Mouse (Mus musculus): ENCODE data around the gene Abcg8.

Gene Abcg8

DNA sequence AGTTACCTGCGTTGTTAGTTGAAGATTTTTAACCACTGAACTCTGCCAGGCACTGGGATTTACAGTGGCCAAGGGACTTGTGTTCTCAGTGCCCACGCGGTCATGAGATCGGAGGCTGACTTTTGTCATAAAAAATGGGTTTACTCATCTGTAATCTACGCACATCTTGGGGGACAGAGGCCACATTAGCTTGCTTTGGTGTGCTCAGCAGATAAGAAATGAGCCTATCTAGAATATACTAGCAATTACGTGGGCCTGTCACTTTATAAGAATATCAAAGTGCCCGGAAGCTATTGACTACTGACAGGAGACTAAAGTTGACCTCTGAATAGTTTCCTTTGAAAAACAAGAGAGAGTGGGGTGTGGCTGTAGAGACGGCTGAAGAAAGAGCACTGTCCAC is 17.2 kb upstream of the Abcg8 start:
- CTCF ChIA-PET: no interaction called here

- CTCF ChIA-PET: no interaction called here
These were observed 11.0 kb upstream of the Abcg8 start for GRCm38 (mm10) chr17:84665053-84665452.

DNA sequence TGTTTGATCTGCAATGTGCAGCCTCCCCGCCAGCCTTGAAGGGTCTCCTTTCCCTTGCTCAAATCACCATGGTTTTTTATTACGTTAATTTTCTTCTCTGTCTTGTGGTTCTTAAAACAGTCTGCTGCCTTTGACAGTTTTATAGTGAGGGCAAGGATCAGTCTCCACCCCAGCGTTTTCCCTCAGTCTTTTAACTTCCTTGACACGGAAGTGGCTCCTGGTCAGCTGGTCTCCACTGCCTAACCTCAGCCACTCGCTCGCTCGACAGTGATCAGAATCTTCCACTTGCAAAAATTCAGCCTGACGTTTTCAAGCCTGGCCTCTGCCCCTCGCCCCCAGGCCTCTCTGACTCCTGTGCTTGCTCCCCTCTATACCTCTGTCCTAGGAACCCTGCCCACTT is 10.4 kb upstream of the Abcg8 start:
- CTCF ChIA-PET: no interaction called here

DNA sequence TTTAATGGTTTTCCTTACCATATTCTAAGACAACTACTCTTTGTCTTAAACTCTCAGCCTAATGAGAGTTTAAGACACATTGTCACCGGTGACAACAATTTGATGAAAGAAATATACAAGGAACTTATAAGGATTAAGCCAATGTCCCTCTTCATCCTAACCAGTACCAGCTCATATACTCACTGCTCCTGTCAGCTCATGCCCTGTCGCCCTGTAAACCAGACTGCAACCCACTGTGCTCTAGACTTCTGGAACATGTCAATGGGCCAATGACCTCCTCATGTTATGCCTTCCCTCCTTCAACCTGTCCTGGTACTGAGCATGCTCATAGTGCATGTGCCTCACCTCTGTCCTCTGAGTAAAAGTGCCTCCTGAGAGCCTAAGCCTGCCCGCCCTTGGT is 8.3 kb upstream of the Abcg8 start:
- CTCF ChIA-PET: no interaction called here

- CTCF ChIA-PET: no interaction called here
These were observed 3.4 kb upstream of the Abcg8 start for GRCm38 (mm10) chr17:84672376-84673369.

DNA sequence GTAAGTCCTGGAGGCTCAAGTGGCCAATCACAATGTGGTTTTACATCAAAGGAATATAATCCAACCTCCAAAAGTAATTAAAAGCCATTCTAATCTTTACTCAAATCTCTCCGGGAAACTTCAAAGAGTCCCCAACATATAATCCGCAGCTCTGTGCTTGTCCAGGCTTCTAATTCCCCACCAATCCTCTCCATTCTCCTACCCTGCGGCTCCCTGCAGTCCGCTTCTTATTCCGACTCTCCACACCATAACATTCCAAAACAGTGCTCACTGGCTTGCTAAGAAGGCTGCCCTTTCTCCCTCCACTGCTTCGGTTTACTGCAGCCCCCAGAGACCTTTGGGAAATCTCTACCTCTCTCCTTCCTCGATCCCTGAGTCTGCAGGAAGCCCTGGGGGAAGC is 2.1 kb upstream of the Abcg8 start:
- CTCF ChIA-PET: interaction anchor here (0.7 kb wide), 1 partner anchor 47 kb away, joined by 6 read pairs; no protein-coding TSS in a partner anchor

DNA sequence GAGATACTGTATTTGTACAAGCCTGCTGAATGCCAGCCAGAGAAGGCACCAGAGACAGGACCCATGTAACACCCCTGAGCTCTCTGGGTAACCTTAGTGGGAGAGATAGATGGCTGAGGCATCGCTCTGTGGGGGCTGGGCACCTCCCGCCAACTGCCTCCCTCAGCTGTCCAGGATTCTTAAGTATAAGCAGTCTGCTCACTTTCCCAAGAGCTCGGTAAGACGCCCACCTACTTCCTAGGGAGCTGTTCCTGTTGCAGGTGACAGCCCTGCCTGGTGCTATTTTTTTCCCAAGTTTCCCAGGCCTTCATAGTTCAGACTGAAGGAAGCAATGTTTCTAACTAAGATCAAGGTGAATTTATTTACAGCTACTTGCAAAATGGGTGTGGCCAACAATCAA is 898 bp upstream of the Abcg8 start:
- CTCF ChIA-PET: no interaction called here

- CTCF ChIA-PET: no interaction called here
These were observed 1.5 kb downstream of the Abcg8 start for GRCm38 (mm10) chr17:84677595-84677994.

GRCm38 (mm10) chr17:84681670-84682069 is 5.6 kb downstream of the Abcg8 start:
- CTCF ChIA-PET: no interaction called here

DNA sequence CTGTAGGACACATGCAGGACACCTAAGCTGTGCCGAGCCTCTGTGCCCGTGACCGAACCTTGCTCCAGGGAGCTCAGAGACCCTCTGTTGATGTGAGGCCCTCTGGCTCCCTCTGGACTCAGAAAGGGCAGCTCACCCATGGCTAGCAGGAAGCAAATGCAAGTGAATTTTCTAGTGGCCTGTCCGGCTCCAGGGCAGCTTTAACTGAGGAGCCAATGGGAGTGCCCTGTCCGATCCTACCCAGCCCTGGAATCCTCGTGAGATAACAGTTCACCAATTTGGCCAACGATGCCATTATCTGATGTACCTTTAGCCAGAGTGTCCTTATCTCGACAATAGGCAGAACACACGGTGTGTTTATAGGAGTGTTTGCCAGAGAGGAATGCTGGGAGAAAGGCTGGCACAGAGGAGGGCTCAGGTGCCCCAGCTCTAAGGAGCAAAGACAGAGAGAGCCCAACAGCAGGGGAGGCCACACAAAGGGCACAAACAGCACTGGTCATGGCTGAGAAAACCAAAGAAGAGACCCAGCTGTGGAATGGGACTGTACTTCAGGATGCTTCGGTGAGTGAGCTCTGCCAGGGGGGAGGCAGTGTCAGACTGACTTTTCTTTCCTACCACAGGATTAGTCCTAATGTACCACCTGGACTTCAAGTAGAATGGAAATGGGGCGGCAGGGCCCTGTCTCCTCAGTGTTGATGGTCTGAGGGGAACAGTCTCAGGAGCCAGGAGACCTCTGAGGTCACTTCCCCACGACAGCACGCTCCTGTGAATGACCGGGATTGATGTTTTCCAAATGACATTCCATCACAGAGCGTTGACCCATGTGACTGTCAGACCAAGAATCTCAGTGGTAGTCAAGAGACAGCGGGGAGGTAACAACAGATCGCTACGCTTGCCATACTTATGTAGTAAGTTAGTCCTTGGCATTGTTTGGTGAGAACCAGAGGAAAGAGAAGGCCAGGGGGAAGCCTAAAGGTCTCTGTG is 6.9 kb downstream of the Abcg8 start, which contains the start of gene Abcg5:
TSS of gene Abcg5 (minus strand) at position 278 of the 984 bp plus-strand sequence.
- CTCF ChIA-PET: interaction anchor here (0.6 kb wide), 1 partner anchor 49 kb away, joined by 5 read pairs; no protein-coding TSS in a partner anchor

DNA sequence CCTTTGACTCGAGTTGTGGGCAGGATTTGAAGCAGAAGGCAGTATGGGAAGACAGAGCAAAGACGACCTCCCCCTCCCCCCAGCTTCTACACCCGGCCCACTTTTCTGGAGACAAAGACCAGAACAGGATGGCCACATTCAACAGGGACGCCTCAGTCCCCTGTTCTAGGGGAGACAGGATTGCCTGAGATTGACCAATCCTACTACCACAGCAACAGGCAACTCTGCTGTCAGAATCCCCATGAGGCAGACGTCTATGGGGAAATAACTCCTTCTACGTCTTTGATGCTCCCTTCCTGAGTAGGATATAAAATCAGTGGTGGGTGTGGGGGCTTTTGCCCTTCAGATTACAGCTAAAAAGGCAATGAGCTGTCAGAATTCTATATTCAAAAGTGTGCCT is 8.2 kb downstream of the Abcg8 start:
- CTCF ChIA-PET: no interaction called here

GRCm38 (mm10) chr17:84685286-84685685 is 9.2 kb downstream of the Abcg8 start:
- CTCF ChIA-PET: no interaction called here

- CTCF ChIA-PET: no interaction called here
These were observed 11.9 kb downstream of the Abcg8 start for GRCm38 (mm10) chr17:84687994-84688393.

- CTCF ChIA-PET: no interaction called here
These were observed 12.7 kb downstream of the Abcg8 start for GRCm38 (mm10) chr17:84688834-84689233.

GRCm38 (mm10) chr17:84689316-84689715 is 13.2 kb downstream of the Abcg8 start:
- CTCF ChIA-PET: no interaction called here

GRCm38 (mm10) chr17:84690111-84690510 is 14.0 kb downstream of the Abcg8 start:
- CTCF ChIA-PET: no interaction called here

DNA sequence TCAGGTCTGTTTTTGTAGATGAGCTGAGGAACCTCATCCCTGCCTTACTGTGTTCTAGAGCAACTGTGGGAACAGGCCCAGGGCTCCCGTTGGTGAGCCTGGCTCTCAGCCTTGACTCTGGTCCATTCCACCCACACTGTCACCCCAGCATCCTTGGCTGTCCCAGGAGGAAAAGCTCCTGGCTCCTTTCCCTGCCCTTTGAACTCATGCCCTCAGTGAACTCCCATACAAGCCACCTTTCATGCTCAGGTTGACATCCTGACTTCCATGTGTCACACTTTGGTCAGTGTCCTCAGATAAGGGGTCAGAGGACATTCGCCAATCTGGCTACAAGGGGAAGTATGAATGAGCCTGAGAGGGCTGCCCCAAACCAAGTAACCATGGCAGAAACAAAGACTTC is 17.6 kb downstream of the Abcg8 start:
- CTCF ChIA-PET: no interaction called here

DNA sequence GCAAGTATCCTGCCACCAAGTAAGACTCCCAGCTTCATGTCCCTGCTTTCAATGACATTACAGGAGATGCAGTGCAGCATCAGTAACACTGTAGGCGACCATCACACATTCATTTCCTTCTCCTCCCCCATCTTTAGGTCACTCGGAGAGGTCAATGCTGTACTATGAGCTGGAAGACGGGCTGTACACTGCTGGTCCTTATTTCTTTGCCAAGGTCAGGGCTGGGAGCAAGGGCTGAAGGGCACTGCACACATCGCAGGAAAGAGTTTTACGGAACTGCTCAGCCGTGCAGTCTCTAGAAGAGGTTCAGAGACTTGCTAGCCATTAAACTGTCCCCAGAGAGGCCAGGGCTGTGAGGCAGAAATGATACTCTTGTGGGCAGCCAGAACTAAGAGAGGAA is 20.4 kb downstream of the Abcg8 start:
- CTCF ChIA-PET: no interaction called here

- CTCF ChIA-PET: interaction anchor here (0.5 to 0.7 kb wide), 2 partner anchors 1026 to 1274 kb away, joined by 3 to 4 read pairs; no protein-coding TSS in a partner anchor
These were observed 22.6 kb downstream of the Abcg8 start for GRCm38 (mm10) chr17:84698727-84699126.

DNA sequence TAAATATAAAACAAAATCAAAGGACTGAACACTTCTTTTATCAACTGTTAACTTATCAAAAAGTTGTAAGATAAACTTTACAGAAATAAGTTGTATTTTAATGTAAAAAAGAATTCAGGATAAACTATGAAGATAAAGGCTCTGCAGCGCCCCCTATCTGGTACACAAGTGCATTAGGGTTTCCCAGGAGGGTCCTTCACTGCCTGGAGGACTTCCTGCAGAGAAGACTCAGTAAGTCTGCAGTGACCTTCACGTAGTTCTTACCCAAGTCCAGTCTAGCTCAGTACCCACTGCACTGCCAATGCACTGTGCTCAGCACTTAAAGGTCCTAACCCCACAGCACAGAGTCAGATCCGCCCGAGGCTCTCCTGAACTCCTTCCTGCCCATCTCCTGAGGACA is 31.3 kb downstream of the Abcg8 start:
- CTCF ChIA-PET: no interaction called here

- CTCF ChIA-PET: no interaction called here
These were observed 32.7 kb downstream of the Abcg8 start for GRCm38 (mm10) chr17:84708818-84709217.

DNA sequence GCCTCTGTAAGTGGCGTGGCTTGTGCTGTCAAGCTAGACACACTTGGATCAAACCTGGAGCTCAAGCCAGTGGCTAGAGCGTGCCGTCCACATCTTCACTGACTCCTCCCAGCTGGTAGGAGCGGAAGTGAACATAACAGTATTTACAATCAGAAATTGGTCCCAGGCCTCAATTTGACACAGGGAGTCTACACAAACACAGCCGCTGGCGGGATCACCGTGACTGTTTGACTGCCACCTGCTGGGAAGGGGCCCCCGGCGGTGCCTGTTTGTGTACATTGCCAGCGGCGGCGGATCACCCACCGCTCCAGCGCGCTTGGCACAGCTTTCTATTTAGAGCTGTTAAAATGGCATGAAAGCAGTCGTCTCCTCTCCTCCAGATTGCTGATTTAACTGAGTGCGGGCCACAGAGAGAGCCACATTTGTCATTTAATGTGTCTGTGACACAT is 33.3 kb downstream of the Abcg8 start:
- CTCF ChIA-PET: interaction anchor here (0.6 kb wide), 1 partner anchor 70 kb away, joined by 3 read pairs; no protein-coding TSS in a partner anchor

All from spleen, embryonic (tissue).